Comparison of ENCODE assay signal across 21 mouse cellular contexts in the genomic region with DNA sequence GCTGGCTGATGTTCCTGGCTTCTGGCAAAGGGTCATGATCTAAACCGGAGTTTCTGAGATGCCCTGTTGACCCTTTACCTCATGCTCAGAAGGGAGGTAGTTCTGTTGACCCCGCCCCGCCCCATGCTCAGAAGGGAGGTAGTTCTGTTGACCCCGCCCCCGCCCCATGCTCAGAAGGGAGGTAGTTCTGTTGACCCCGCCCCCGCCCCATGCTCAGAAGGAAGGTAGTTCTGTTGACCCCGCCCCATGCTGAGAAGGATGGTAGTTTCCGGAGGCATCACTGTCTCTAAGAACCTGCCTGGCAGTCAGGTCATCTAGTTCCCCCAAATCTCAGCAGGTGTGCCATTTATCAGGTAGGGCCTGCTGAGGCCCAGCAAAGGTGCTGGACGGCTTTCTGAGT.
DNase-seq lines count a peak whose midpoint lies in the region; ATAC-seq and TF ChIP-seq lines count a peak whose summit lies in the region.
"Had no signal": no experiment of that assay in that cellular context is flagged by ENCODE, and none has a peak within 500 bp of the region (broad histone marks: within the 10 kb centered on the region; RNA-seq: fewer than 3 reads in every experiment).

No protein-coding gene starts in this region.

- no peak for TF ChIP-seq CTCF in midbrain, postnatal 0 days (IDR thresholded peaks at IDR 0.05)

- H3K27ac ChIP-seq in hindbrain, embryonic 15.5 days (replicated peaks): peak overlapping the region; percentile 66; the same call in 1 of the 2 replicates
- no peak overlapping the region for H3K27ac ChIP-seq in hindbrain, embryonic 11.5 days (ENCODE audit: low read depth, low read length)
- 0 out of 2 replicates have a peak overlapping the region, but pooled peaks have one; percentile 47 for H3K27ac ChIP-seq in midbrain, embryonic 13.5 days
- H3K27ac ChIP-seq in midbrain, embryonic 11.5 days (ENCODE audit: low read depth, low read length): no peak overlapping the region
- peak overlapping the region; percentile 80 for H3K27ac ChIP-seq in midbrain, postnatal 0 days (ENCODE audit: low read depth, low read length)
- H3K27ac ChIP-seq: forebrain, embryonic 13.5 days; heart, embryonic 10.5 days; heart, embryonic 15.5 days; hindbrain, postnatal 0 days; intestine, embryonic 15.5 days; limb, embryonic 12.5 days; liver, embryonic 12.5 days had no signal

- no peak for DNase-seq in hindbrain, embryonic 11.5 days (ENCODE audit: low spot score)
- no peak for DNase-seq in midbrain, embryonic 11.5 days (ENCODE audit: low spot score, missing footprints)
- peak; percentile 87 for DNase-seq in R1 (ENCODE audit: low read depth, low spot score)
- DNase-seq in midbrain, postnatal 0 days (ENCODE audit: low spot score): no peak
- no peak for DNase-seq in spleen, postnatal 14 days (ENCODE audit: low spot score in 2 of 2)
- DNase-seq in right cerebral cortex, postnatal 4 days: no peak
- DNase-seq: adrenal gland, adult 8-10 months; cerebellum, adult 2 months; gastrocnemius, postnatal 25 days; heart, adult 11 months; kidney, adult 2 months had no signal

- H3K27me3 ChIP-seq in hindbrain, embryonic 15.5 days: no peaks in the 10 kb centered on the region; the same call in 1 of the 2 replicates
- H3K27me3 ChIP-seq in hindbrain, embryonic 11.5 days (ENCODE audit: control insufficient read depth, insufficient read depth, low read length): 0 out of 2 replicates have a peak, but pooled peaks cover 2% of the 10 kb centered on the region
- peaks cover 9% of the 10 kb centered on the region; the same call in 1 of the 2 replicates for H3K27me3 ChIP-seq in midbrain, embryonic 13.5 days
- no peaks in the 10 kb centered on the region for H3K27me3 ChIP-seq in midbrain, embryonic 11.5 days (ENCODE audit: control insufficient read depth, insufficient read depth, low read length)
- H3K27me3 ChIP-seq in midbrain, postnatal 0 days (ENCODE audit: insufficient read depth, low read length): no peaks in the 10 kb centered on the region

- peaks cover 28% of the 10 kb centered on the region for H3K4me1 ChIP-seq in hindbrain, embryonic 15.5 days (replicated peaks)
- H3K4me1 ChIP-seq in hindbrain, embryonic 11.5 days (replicated peaks; ENCODE audit: control insufficient read depth, insufficient read depth, low read length): no peaks in the 10 kb centered on the region
- H3K4me1 ChIP-seq in midbrain, embryonic 13.5 days (replicated peaks): peaks cover 24% of the 10 kb centered on the region
- H3K4me1 ChIP-seq in midbrain, embryonic 11.5 days (ENCODE audit: control insufficient read depth, insufficient read depth, low read length): peaks cover 5% of the 10 kb centered on the region
- peaks cover 13% of the 10 kb centered on the region for H3K4me1 ChIP-seq in midbrain, postnatal 0 days (ENCODE audit: insufficient read depth, low read length)
- H3K4me1 ChIP-seq: heart, embryonic 15.5 days; limb, embryonic 12.5 days; liver, embryonic 12.5 days had no signal

- 12% methylated on average over 10 of the region's 10 CpGs for WGBS in hindbrain, embryonic 15.5 days
- WGBS in hindbrain, embryonic 11.5 days: 10% methylated on average over 10 of the region's 10 CpGs
- WGBS in midbrain, embryonic 13.5 days: 24% methylated on average over 10 of the region's 10 CpGs
- WGBS in midbrain, embryonic 11.5 days: 24% methylated on average over 10 of the region's 10 CpGs
- WGBS in midbrain, postnatal 0 days: 33% methylated on average over 10 of the region's 10 CpGs

- ATAC-seq in hindbrain, embryonic 15.5 days (ENCODE audit: low FRiP score, low read depth): no peak
- ATAC-seq in hindbrain, embryonic 11.5 days (ENCODE audit: low FRiP score): no peak
- no peak; the same call in 1 of the 2 replicates for ATAC-seq in midbrain, embryonic 13.5 days
- no peak for ATAC-seq in midbrain, embryonic 11.5 days (ENCODE audit: low FRiP score)
- no peak for ATAC-seq in midbrain, postnatal 0 days (ENCODE audit: low FRiP score)
- ATAC-seq: intestine, embryonic 15.5 days; liver, embryonic 12.5 days; liver, postnatal 0 days had no signal

- H3K4me2 ChIP-seq in hindbrain, embryonic 15.5 days: peak overlapping the region; percentile 22; the same call in 1 of the 2 replicates
- no peak overlapping the region for H3K4me2 ChIP-seq in hindbrain, embryonic 11.5 days (replicated peaks; ENCODE audit: low read depth, low read length)
- H3K4me2 ChIP-seq in midbrain, embryonic 13.5 days (replicated peaks): peak overlapping the region; percentile 21; the same call in 1 of the 2 replicates
- no peak overlapping the region for H3K4me2 ChIP-seq in midbrain, embryonic 11.5 days
- peak overlapping the region; percentile 15; the same call in 1 of the 2 replicates for H3K4me2 ChIP-seq in midbrain, postnatal 0 days (ENCODE audit: low read depth, low read length, poor library complexity, severe bottlenecking)
- H3K4me2 ChIP-seq: forebrain, embryonic 13.5 days; heart, embryonic 15.5 days; intestine, embryonic 15.5 days; limb, embryonic 12.5 days; liver, embryonic 12.5 days had no signal

- no peak overlapping the region for H3K4me3 ChIP-seq in hindbrain, embryonic 15.5 days
- H3K4me3 ChIP-seq in hindbrain, embryonic 11.5 days (ENCODE audit: low read depth, low read length): no peak overlapping the region
- H3K4me3 ChIP-seq in midbrain, embryonic 13.5 days (replicated peaks): no peak overlapping the region
- H3K4me3 ChIP-seq in midbrain, embryonic 11.5 days (ENCODE audit: low read depth, low read length): no peak overlapping the region
- no peak overlapping the region for H3K4me3 ChIP-seq in midbrain, postnatal 0 days (ENCODE audit: low read depth, low read length)
- H3K4me3 ChIP-seq: forebrain, embryonic 13.5 days; heart, embryonic 10.5 days; heart, embryonic 15.5 days; intestine, embryonic 15.5 days; limb, embryonic 12.5 days; liver, embryonic 12.5 days had no signal

- no peak overlapping the region for H3K9ac ChIP-seq in hindbrain, embryonic 15.5 days
- H3K9ac ChIP-seq in hindbrain, embryonic 11.5 days (ENCODE audit: low read depth, low read length): no peak overlapping the region
- no peak overlapping the region for H3K9ac ChIP-seq in midbrain, embryonic 13.5 days (replicated peaks)
- no peak overlapping the region for H3K9ac ChIP-seq in midbrain, embryonic 11.5 days (ENCODE audit: low read length)
- H3K9ac ChIP-seq in midbrain, postnatal 0 days (replicated peaks; ENCODE audit: low read length, poor library complexity, severe bottlenecking): no peak overlapping the region
- H3K9ac ChIP-seq: forebrain, embryonic 13.5 days; heart, embryonic 15.5 days; intestine, embryonic 15.5 days; limb, embryonic 12.5 days; liver, embryonic 12.5 days; liver, postnatal 0 days had no signal

- H3K36me3 ChIP-seq in hindbrain, embryonic 15.5 days: no peaks in the 10 kb centered on the region
- no peaks in the 10 kb centered on the region for H3K36me3 ChIP-seq in hindbrain, embryonic 11.5 days (ENCODE audit: control insufficient read depth, insufficient read depth, low read length)
- no peaks in the 10 kb centered on the region for H3K36me3 ChIP-seq in midbrain, embryonic 13.5 days
- H3K36me3 ChIP-seq in midbrain, embryonic 11.5 days (ENCODE audit: control insufficient read depth, insufficient read depth, low read length): no peaks in the 10 kb centered on the region
- H3K36me3 ChIP-seq in midbrain, postnatal 0 days (ENCODE audit: insufficient read depth, low read length): no peaks in the 10 kb centered on the region
- H3K36me3 ChIP-seq: heart, embryonic 10.5 days; heart, embryonic 15.5 days; intestine, embryonic 15.5 days; limb, embryonic 12.5 days; liver, embryonic 12.5 days had no signal

- no peaks in the 10 kb centered on the region for H3K9me3 ChIP-seq in hindbrain, embryonic 15.5 days
- H3K9me3 ChIP-seq in hindbrain, embryonic 11.5 days (ENCODE audit: control insufficient read depth, low read length): no peaks in the 10 kb centered on the region
- no peaks in the 10 kb centered on the region for H3K9me3 ChIP-seq in midbrain, embryonic 13.5 days
- no peaks in the 10 kb centered on the region for H3K9me3 ChIP-seq in midbrain, embryonic 11.5 days (ENCODE audit: control insufficient read depth, low read length)
- no peaks in the 10 kb centered on the region for H3K9me3 ChIP-seq in midbrain, postnatal 0 days (ENCODE audit: low read length)
- H3K9me3 ChIP-seq: forebrain, embryonic 13.5 days; heart, embryonic 10.5 days; heart, embryonic 15.5 days; intestine, embryonic 15.5 days; limb, embryonic 12.5 days; liver, embryonic 12.5 days had no signal

Comparison
In these comparisons a context has a peak if more than half of its experiments do, and no peak if none do; other contexts are left out.
1. H3K27ac ChIP-seq: peak in hindbrain, embryonic 15.5 days (single experiment), midbrain, embryonic 13.5 days (single experiment) and midbrain, postnatal 0 days (single experiment); none in hindbrain, embryonic 11.5 days (single experiment) and midbrain, embryonic 11.5 days (single experiment).
2. H3K4me2 ChIP-seq: peak in hindbrain, embryonic 15.5 days (single experiment), midbrain, embryonic 13.5 days (single experiment) and midbrain, postnatal 0 days (single experiment); none in hindbrain, embryonic 11.5 days (single experiment) and midbrain, embryonic 11.5 days (single experiment).